Mouse (Mus musculus): ENCODE measurements around the gene Tjp3.

DNA sequence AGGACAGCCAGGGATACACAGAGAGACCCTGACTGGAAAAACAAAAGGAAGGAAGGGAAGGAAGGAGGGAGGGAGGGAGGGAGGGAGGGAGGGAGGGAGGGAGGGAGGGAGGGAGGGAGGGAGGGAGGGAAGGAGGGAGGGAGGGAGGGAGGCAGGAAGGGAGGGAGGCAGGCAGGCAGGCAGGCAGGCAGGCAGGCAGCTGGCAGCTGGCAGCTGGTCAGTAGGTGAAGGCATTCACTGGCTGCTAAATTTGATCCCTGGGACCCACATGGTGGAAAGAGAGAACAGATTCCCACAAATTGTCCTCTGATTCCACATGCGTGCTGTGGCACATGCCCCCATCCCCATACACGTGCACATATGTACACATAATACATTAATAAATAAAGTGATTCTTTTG is 52.8 kb downstream of the Tjp3 start:
- TF ChIP-seq CTCF (IDR thresholded peaks at IDR 0.05; ENCODE audit: extremely low read depth, insufficient read depth, insufficient read length, insufficient replicate concordance) = no peak
- TF ChIP-seq POLR2A (IDR thresholded peaks at IDR 0.05; ENCODE audit: low read depth, low read length) = no peak

All from spleen, adult 2 months (tissue).